Mouse (Mus musculus) intestine, postnatal 0 days (tissue): ENCODE measurements around the gene Nfasc. TPM values are rescaled to one million over a fixed set of nuclear protein-coding genes. Genes with fewer than 3 reads are reported as not detected.

Experiments used
- ATAC-seq: fragments of 200-750 bp; cut with Nextera tagmentation; 2 replicates; pipeline ENCODE4 v1.8.0; 2017; ENCODE audit warnings: mild to moderate bottlenecking, moderate TSS enrichment, moderate library complexity
- H3K27ac ChIP-seq: fragments of 300-500 bp; sonication (generic); 2 replicates; pipeline ENCODE4 v1.5.1; 2014; ENCODE audit warnings: mild to moderate bottlenecking, low read depth, low read length, moderate library complexity
- H3K27me3 ChIP-seq: fragments of 300-500 bp; sonication (generic); replicated peaks from 2 replicates; pipeline ENCODE4 v1.6.1; 2014; ENCODE audit warnings: low read length, mixed read lengths; ENCODE audit not compliant: control insufficient read depth, insufficient read depth
- H3K36me3 ChIP-seq: fragments of 300-500 bp; sonication (generic); 2 replicates; pipeline ENCODE4 v1.6.1; 2014; ENCODE audit warnings: mild to moderate bottlenecking, moderate library complexity; ENCODE audit not compliant: control insufficient read depth, insufficient read depth
- H3K4me1 ChIP-seq: fragments of 300-500 bp; sonication (generic); replicated peaks from 2 replicates; pipeline ENCODE4 v1.6.1; 2014; ENCODE audit warnings: antibody characterized with exemption, low read length, mixed read lengths; ENCODE audit not compliant: control insufficient read depth, insufficient read depth
- H3K4me2 ChIP-seq: fragments of 300-500 bp; sonication (generic); replicated peaks from 2 replicates; pipeline ENCODE4 v1.6.1; 2014; ENCODE audit warnings: low read depth, mild to moderate bottlenecking, moderate library complexity
- H3K4me3 ChIP-seq: fragments of 300-500 bp; sonication (generic); 2 replicates; pipeline ENCODE4 v1.5.1; 2014; ENCODE audit warnings: low read depth, low read length
- H3K9ac ChIP-seq: fragments of 300-500 bp; sonication (generic); 2 replicates; pipeline ENCODE4 v1.6.1; 2014; ENCODE audit warnings: mild to moderate bottlenecking, low read depth, low read length
- H3K9me3 ChIP-seq: fragments of 300-500 bp; sonication (generic); 2 replicates; pipeline ENCODE4 v1.6.1; 2016; ENCODE audit warnings: mixed run types; ENCODE audit not compliant: control insufficient read depth
- CTCF ChIP-seq: sonication (generic); IDR thresholded peaks from 2 replicates; pipeline ENCODE4 v1.5.1; 2016; ENCODE audit warnings: low read depth, mild to moderate bottlenecking, control low read depth, antibody characterized with exemption, moderate library complexity
- WGBS: fragments of 180-500 bp; shearing (Covaris S2); extraction: QIAGEN DNeasy Blood & Tissue Kit; methylation state at CpG from one replicate; pipeline ENCODE4 v1.1.7; 2014; 5-methylcytosine and 5-hydroxymethylcytosine counted together
- polyA plus RNA-seq: library from polyadenylated mRNA; unstranded; fragments of >200 nt; fragmentation: Nextera tagmentation; extraction: Ambion mirVana; gene quantifications from 2 replicates; pipeline ENCODE4 v1.2.1, GENCODE M21; 2015

The Nfasc gene
- polyA plus RNA-seq, 1 experiment from 2014 or later: 0.83 TPM

DNA sequence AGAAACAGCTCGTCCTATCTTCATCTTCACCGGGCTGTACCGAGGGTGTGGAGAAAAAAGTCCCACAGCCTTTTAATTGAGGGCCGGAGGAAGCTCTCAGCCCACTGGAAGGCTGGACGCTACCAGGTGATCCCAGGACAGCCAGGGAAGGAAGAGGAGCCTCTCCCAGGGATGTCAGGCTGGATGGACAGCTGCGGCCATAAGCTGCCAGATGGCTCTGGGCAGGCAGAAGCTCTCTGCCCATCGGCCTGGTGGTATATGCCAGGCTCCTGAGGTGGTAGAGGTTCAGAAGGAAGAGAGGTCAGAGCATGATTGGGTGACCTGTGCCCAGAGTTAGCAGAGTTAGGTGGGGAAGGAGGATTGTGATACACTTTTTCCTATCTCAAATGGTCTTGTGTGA, 168.7 kb downstream of the Nfasc start:
- no peak overlapping the region for H3K4me3 ChIP-seq

DNA sequence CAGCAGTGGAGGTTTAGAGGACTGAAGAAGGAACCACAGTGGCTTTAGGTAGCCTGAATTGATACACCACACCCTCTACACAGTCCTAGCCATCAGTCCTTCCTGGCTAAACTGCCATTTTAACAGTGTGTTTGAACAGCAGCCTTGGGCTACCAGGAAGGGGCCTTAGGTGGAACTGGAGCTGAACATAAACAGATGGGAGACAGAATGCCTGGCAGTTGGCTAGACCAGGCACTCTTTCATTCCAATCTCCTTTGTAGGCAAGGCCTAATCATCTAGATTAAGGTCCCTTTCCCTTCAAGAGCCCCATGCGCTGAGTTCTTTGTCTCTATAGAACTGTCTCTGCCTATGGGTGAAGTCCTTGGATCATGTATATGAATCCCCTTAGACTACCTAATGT, 170.0 kb downstream of the Nfasc start:
- H3K4me3 ChIP-seq: no peak overlapping the region
- H3K27me3 ChIP-seq: no peaks in the 10 kb centered on the region
- no peaks in the 10 kb centered on the region for H3K4me1 ChIP-seq
- no peak overlapping the region for H3K9ac ChIP-seq
- ATAC-seq: no peak
- H3K4me2 ChIP-seq: no peak overlapping the region
- no peak for TF ChIP-seq CTCF
- H3K36me3 ChIP-seq: no peaks in the 10 kb centered on the region
- no peak overlapping the region for H3K27ac ChIP-seq
- no peaks in the 10 kb centered on the region for H3K9me3 ChIP-seq
- 100% methylated on average over 1 of the region's 1 CpGs for WGBS

More for the DNA sequence above, 168.7 kb downstream of the Nfasc start:
- H3K9ac ChIP-seq: no peak overlapping the region
- H3K4me1 ChIP-seq: no peaks in the 10 kb centered on the region
- H3K36me3 ChIP-seq: no peaks in the 10 kb centered on the region
- H3K9me3 ChIP-seq: no peaks in the 10 kb centered on the region
- WGBS: 86% methylated on average over 7 of the region's 7 CpGs
- H3K4me2 ChIP-seq: no peak overlapping the region
- H3K27me3 ChIP-seq: no peaks in the 10 kb centered on the region
- TF ChIP-seq CTCF: no peak
- ATAC-seq: no peak
- no peak overlapping the region for H3K27ac ChIP-seq

DNA sequence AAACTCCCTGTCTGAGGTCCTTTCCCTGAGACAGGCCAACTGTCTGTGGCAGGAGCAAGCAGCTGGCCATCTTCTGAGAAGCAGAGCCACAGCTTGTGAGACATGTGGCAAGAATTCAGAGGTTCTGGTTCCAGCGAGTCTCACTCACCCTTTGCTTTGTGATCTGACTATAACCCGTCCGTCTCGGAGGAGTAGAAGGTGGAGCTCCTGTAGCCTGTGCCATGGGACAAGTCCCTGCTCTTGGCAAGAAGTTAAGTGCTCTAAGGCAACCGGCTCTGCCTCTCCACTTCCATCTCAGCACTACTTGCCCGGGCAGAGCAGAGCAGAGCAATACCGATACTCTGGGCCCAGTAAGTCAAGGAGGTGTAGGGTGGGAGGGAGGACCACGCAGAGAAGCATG, 170.7 kb downstream of the Nfasc start:
- H3K4me3 ChIP-seq: no peak overlapping the region
- H3K4me2 ChIP-seq: no peak overlapping the region
- H3K27me3 ChIP-seq: no peaks in the 10 kb centered on the region
- H3K9me3 ChIP-seq: no peaks in the 10 kb centered on the region
- H3K36me3 ChIP-seq: no peaks in the 10 kb centered on the region
- no peak overlapping the region for H3K27ac ChIP-seq
- no peak for ATAC-seq
- no peak for TF ChIP-seq CTCF
- 92% methylated on average over 8 of the region's 8 CpGs for WGBS
- H3K9ac ChIP-seq: no peak overlapping the region
- no peaks in the 10 kb centered on the region for H3K4me1 ChIP-seq

GRCm38 (mm10) chr1:132570068-132570780, 171.4 kb downstream of the Nfasc start:
- Histone ChIP-seq H3K36me3 (no peaks in the 10 kb centered on the region), H3K4me2 (no peak overlapping the region)
- TF ChIP-seq CTCF: no peak

GRCm38 (mm10) chr1:132569516-132569915, 172.1 kb downstream of the Nfasc start:
- Histone ChIP-seq H3K27ac (no peak overlapping the region), H3K9ac (no peak overlapping the region), H3K36me3 (no peaks in the 10 kb centered on the region), H3K4me3 (no peak overlapping the region), H3K9me3 (no peaks in the 10 kb centered on the region), H3K4me2 (no peak overlapping the region), H3K27me3 (no peaks in the 10 kb centered on the region), H3K4me1 (no peaks in the 10 kb centered on the region)
- WGBS: 83% methylated on average over 9 of the region's 9 CpGs
- TF ChIP-seq CTCF: no peak
- no peak for ATAC-seq

More at GRCm38 (mm10) chr1:132570068-132570780, 171.4 kb downstream of the Nfasc start:
- 96% methylated on average over 15 of the region's 15 CpGs for WGBS
- H3K27me3 ChIP-seq: no peaks in the 10 kb centered on the region
- no peak for ATAC-seq
- no peaks in the 10 kb centered on the region for H3K9me3 ChIP-seq
- H3K4me1 ChIP-seq: no peaks in the 10 kb centered on the region
- H3K9ac ChIP-seq: no peak overlapping the region
- H3K27ac ChIP-seq: no peak overlapping the region
- H3K4me3 ChIP-seq: no peak overlapping the region

- Histone ChIP-seq H3K4me2 (no peak overlapping the region), H3K27ac (no peak overlapping the region), H3K4me1 (no peaks in the 10 kb centered on the region), H3K36me3 (no peaks in the 10 kb centered on the region), H3K4me3 (no peak overlapping the region), H3K27me3 (no peaks in the 10 kb centered on the region), H3K9ac (no peak overlapping the region), H3K9me3 (no peaks in the 10 kb centered on the region)
- 86% methylated on average over 11 of the region's 11 CpGs for whole genome bisulfite sequencing
- TF ChIP-seq CTCF: no peak
- no peak for ATAC-seq
Measured at GRCm38 (mm10) chr1:132567336-132568125, 174.1 kb downstream of the Nfasc start.
